Mouse (Mus musculus) lung, embryonic 15.5 days (tissue): Measurements from ENCODE around the gene Ppp1r15a. TPM values are rescaled to one million over a fixed set of nuclear protein-coding genes. Genes with fewer than 3 reads are reported as not detected.

Experiments used
- ATAC-seq: fragments of 200-750 bp; cut with Nextera tagmentation; 2 replicates; pipeline ENCODE4 v1.8.0; 2017; ENCODE audit warnings: moderate number of reproducible peaks, borderline replicate concordance; ENCODE audit not compliant: low FRiP score, low TSS enrichment; ENCODE audit errors: extremely low read depth
- H3K27ac ChIP-seq: fragments of 300-500 bp; sonication (generic); 2 replicates; pipeline ENCODE4 v1.5.1; 2015; ENCODE audit warnings: moderate library complexity, mild to moderate bottlenecking, inconsistent platforms
- H3K27me3 ChIP-seq: fragments of 300-500 bp; sonication (generic); 2 replicates; pipeline ENCODE4 v1.6.1; 2015; ENCODE audit warnings: inconsistent platforms
- H3K36me3 ChIP-seq: fragments of 300-500 bp; sonication (generic); 2 replicates; pipeline ENCODE4 v1.6.1; 2015; ENCODE audit warnings: inconsistent platforms
- H3K4me1 ChIP-seq: fragments of 300-500 bp; sonication (generic); 2 replicates; pipeline ENCODE4 v1.6.1; 2015; ENCODE audit warnings: inconsistent platforms
- H3K4me2 ChIP-seq: fragments of 300-500 bp; sonication (generic); 2 replicates; pipeline ENCODE4 v1.6.1; 2015; ENCODE audit warnings: inconsistent platforms, mild to moderate bottlenecking, moderate library complexity
- H3K4me3 ChIP-seq: fragments of 300-500 bp; sonication (generic); 2 replicates; pipeline ENCODE4 v1.5.1; 2015; ENCODE audit warnings: mild to moderate bottlenecking, inconsistent platforms
- H3K9ac ChIP-seq: fragments of 300-500 bp; sonication (generic); 2 replicates; pipeline ENCODE4 v1.6.1; 2015; ENCODE audit warnings: inconsistent platforms
- H3K9me3 ChIP-seq: fragments of 300-500 bp; sonication (generic); 2 replicates; pipeline ENCODE4 v1.6.1; 2016; ENCODE audit warnings: inconsistent platforms
- WGBS: fragments of 180-500 bp; shearing (Covaris S2); methylation state at CpG from one replicate; pipeline ENCODE4 v1.1.7; 2015; 5-methylcytosine and 5-hydroxymethylcytosine counted together
- polyA plus RNA-seq: library from polyadenylated mRNA; unstranded; fragments of >200 nt; fragmentation: Nextera tagmentation; extraction: Ambion mirVana; gene quantifications from 2 replicates; pipeline ENCODE4 v1.2.1, GENCODE M21; 2015

The Ppp1r15a gene
- polyA plus RNA-seq, 1 experiment from 2014 or later: 21.9 TPM

GRCm38 (mm10) chr7:45475291-45475969, 50.6 kb downstream of the Ppp1r15a start:
- peak overlapping the region; percentile 26 for H3K4me2 ChIP-seq
- no peaks in the 10 kb centered on the region for H3K9me3 ChIP-seq
- 54% methylated on average over 16 of the region's 16 CpGs for WGBS
- H3K4me3 ChIP-seq: no peak overlapping the region
- no peak overlapping the region for H3K27ac ChIP-seq
- H3K36me3 ChIP-seq: no peaks in the 10 kb centered on the region
- no peaks in the 10 kb centered on the region for H3K27me3 ChIP-seq
- ATAC-seq: peak; percentile 31; the same call in 1 of the 2 replicates
- no peak overlapping the region; the same call in 1 of the 2 replicates for H3K9ac ChIP-seq
- H3K4me1 ChIP-seq: no peaks in the 10 kb centered on the region; the same call in 1 of the 2 replicates

Other genes with a start within 250 kb of the Ppp1r15a start
- 0.09 TPM in 1 of 2 replicates, not detected in the other for gene Slc6a21, start 248.8 kb downstream of the Ppp1r15a start, polyA plus RNA-seq
- 19.1 and 20.0 TPM in 2 replicates for gene Trpm4, start 192.5 kb downstream of the Ppp1r15a start, polyA plus RNA-seq
- gene Hrc, start 191.0 kb downstream of the Ppp1r15a start, polyA plus RNA-seq: 1.7 and 2.3 TPM in 2 replicates
- gene Ppfia3, start 159.2 kb downstream of the Ppp1r15a start, polyA plus RNA-seq: 3.1 TPM in 2 replicates
- 0.60 and 0.92 TPM in 2 replicates for gene Lin7b, start 155.7 kb downstream of the Ppp1r15a start, polyA plus RNA-seq
- 224 and 229 TPM in 2 replicates for gene Snrnp70, start 130.5 kb downstream of the Ppp1r15a start, polyA plus RNA-seq
- gene Kcna7, start 120.6 kb downstream of the Ppp1r15a start, polyA plus RNA-seq: not detected in 2 replicates
- gene Ntf5, start 112.6 kb downstream of the Ppp1r15a start, polyA plus RNA-seq: 3.5 TPM in 2 replicates
- gene Lhb, start 105.4 kb downstream of the Ppp1r15a start, polyA plus RNA-seq: 0.25 and 0.70 TPM in 2 replicates
- 42.7 and 46.7 TPM in 2 replicates for gene Gys1, start 91.4 kb downstream of the Ppp1r15a start, polyA plus RNA-seq
- 161 and 173 TPM in 2 replicates for gene Ruvbl2, start 88.2 kb downstream of the Ppp1r15a start, polyA plus RNA-seq
- gene Ftl1, start 66.4 kb downstream of the Ppp1r15a start, polyA plus RNA-seq: 5,197 and 5,279 TPM in 2 replicates
- gene Bax, start 59.4 kb downstream of the Ppp1r15a start, polyA plus RNA-seq: 161 and 176 TPM in 2 replicates
- gene Tulp2, start 44.4 kb downstream of the Ppp1r15a start, polyA plus RNA-seq: 0.33 and 0.74 TPM in 2 replicates
- not detected in 2 replicates for gene Gm45808, start 39.5 kb downstream of the Ppp1r15a start, polyA plus RNA-seq
- gene Dhdh, start 37.5 kb downstream of the Ppp1r15a start, polyA plus RNA-seq: 2.8 and 3.4 TPM in 2 replicates
- 230 and 238 TPM in 2 replicates for gene Nucb1, start 15.9 kb downstream of the Ppp1r15a start, polyA plus RNA-seq
- gene Plekha4, start 62 bp upstream of the Ppp1r15a start, polyA plus RNA-seq: 2.2 and 3.3 TPM in 2 replicates
- 1.5 and 1.7 TPM in 2 replicates for gene Hsd17b14, start 28.6 kb upstream of the Ppp1r15a start, polyA plus RNA-seq
- gene Bcat2, start 43.9 kb upstream of the Ppp1r15a start, polyA plus RNA-seq: 57.7 and 62.5 TPM in 2 replicates
- 0.42 TPM in 1 of 2 replicates, not detected in the other for gene Fgf21, start 89.2 kb upstream of the Ppp1r15a start, polyA plus RNA-seq
- 0.47 and 0.49 TPM in 2 replicates for gene Fut1, start 91.0 kb upstream of the Ppp1r15a start, polyA plus RNA-seq
- gene Izumo1, start 95.5 kb upstream of the Ppp1r15a start, polyA plus RNA-seq: 0.15 and 0.29 TPM in 2 replicates
- gene Rasip1, start 101.2 kb upstream of the Ppp1r15a start, polyA plus RNA-seq: 32.4 and 33.3 TPM in 2 replicates
- 7.7 and 9.5 TPM in 2 replicates for gene Mamstr, start 113.7 kb upstream of the Ppp1r15a start, polyA plus RNA-seq
- gene Fut2, start 140.1 kb upstream of the Ppp1r15a start, polyA plus RNA-seq: 0.57 and 0.69 TPM in 2 replicates
- 0.52 and 0.69 TPM in 2 replicates for gene Ntn5, start 157.8 kb upstream of the Ppp1r15a start, polyA plus RNA-seq
- gene Sec1, start 168.1 kb upstream of the Ppp1r15a start, polyA plus RNA-seq: 0.21 and 0.42 TPM in 2 replicates
- gene Car11, start 173.6 kb upstream of the Ppp1r15a start, polyA plus RNA-seq: 2.4 and 4.6 TPM in 2 replicates
- 2.7 and 3.1 TPM in 2 replicates for gene Dbp, start 178.8 kb upstream of the Ppp1r15a start, polyA plus RNA-seq
- 1,016 and 1,098 TPM in 2 replicates for gene Rpl18, start 189.2 kb upstream of the Ppp1r15a start, polyA plus RNA-seq
- gene Sphk2, start 191.7 kb upstream of the Ppp1r15a start, polyA plus RNA-seq: 26.4 and 26.5 TPM in 2 replicates
- gene Fam83e, start 194.9 kb upstream of the Ppp1r15a start, polyA plus RNA-seq: 1.4 and 1.5 TPM in 2 replicates
- not detected in 2 replicates for gene Spaca4, start 199.5 kb upstream of the Ppp1r15a start, polyA plus RNA-seq